Mouse (Mus musculus) T-helper 1 cell (primary cell): ENCODE data around the gene Urb1.

Experiments
- in situ Hi-C: fragments of 300-600 bp; cut with MboI, MseI; formaldehyde crosslinking; loops from one replicate; pipeline ENCODE4 v1.15.1; 2025; ENCODE audit warnings: high pct_unique_total_duplicates

Urb1 gene

GRCm38 (mm10) chr16:90774216-90774615 is 36.0 kb downstream of the Urb1 start:
- in situ Hi-C loops, result no loop called here

GRCm38 (mm10) chr16:90766919-90767454 is 43.2 kb downstream of the Urb1 start:
- in situ Hi-C loops, result no loop called here

GRCm38 (mm10) chr16:90765195-90765877 is 44.9 kb downstream of the Urb1 start:
- in situ Hi-C loops, result no loop called here

- in situ Hi-C loops, result no loop called here
Measured at GRCm38 (mm10) chr16:90760515-90760914, 49.7 kb downstream of the Urb1 start.

GRCm38 (mm10) chr16:90759335-90759734 is 50.9 kb downstream of the Urb1 start:
- in situ Hi-C loops, result loop anchor here (10.0 kb wide), 1 partner anchor 525 kb away; no protein-coding TSS in a partner anchor

GRCm38 (mm10) chr16:90753386-90753941 is 56.7 kb downstream of the Urb1 start:
- in situ Hi-C loops, result loop anchor here (10.0 kb wide), 1 partner anchor 531 kb away; no protein-coding TSS in a partner anchor

GRCm38 (mm10) chr16:90748169-90748568 is 62.0 kb downstream of the Urb1 start:
- in situ Hi-C loops, result loop anchor here (5.0 kb wide), 1 partner anchor 59 kb away; no protein-coding TSS in a partner anchor

GRCm38 (mm10) chr16:90747143-90747542 is 63.1 kb downstream of the Urb1 start:
- in situ Hi-C loops, result loop anchor here (5.0 kb wide), 1 partner anchor 60 kb away; no protein-coding TSS in a partner anchor

GRCm38 (mm10) chr16:90738092-90738956 is 71.9 kb downstream of the Urb1 start, which contains the start of gene Mrap:
TSS of gene Mrap (plus strand) at chr16:90738207.
- in situ Hi-C loops, result loop anchor here (5.0 kb wide), 1 partner anchor 906 kb away; no protein-coding TSS in a partner anchor

GRCm38 (mm10) chr16:90736672-90737270 is 73.4 kb downstream of the Urb1 start:
- in situ Hi-C loops, result loop anchor here (5.0 kb wide), 1 partner anchor 904 kb away; no protein-coding TSS in a partner anchor

GRCm38 (mm10) chr16:90735611-90736010 is 74.6 kb downstream of the Urb1 start:
- in situ Hi-C loops, result loop anchor here (5.0 kb wide), 1 partner anchor 903 kb away; no protein-coding TSS in a partner anchor

GRCm38 (mm10) chr16:90727233-90728115 is 82.7 kb downstream of the Urb1 start, which contains the start of gene Mis18a:
TSS of gene Mis18a (minus strand) at chr16:90727404.
- in situ Hi-C loops, result no loop called here

GRCm38 (mm10) chr16:90726600-90727227 is 83.5 kb downstream of the Urb1 start:
- in situ Hi-C loops, result no loop called here

GRCm38 (mm10) chr16:90724051-90724450 is 86.2 kb downstream of the Urb1 start:
- in situ Hi-C loops, result no loop called here

GRCm38 (mm10) chr16:90710313-90710712 is 99.9 kb downstream of the Urb1 start:
- in situ Hi-C loops, result no loop called here

GRCm38 (mm10) chr16:90709711-90710289 is 100.4 kb downstream of the Urb1 start:
- in situ Hi-C loops, result loop anchor here (5.0 kb wide), 1 partner anchor 327 kb away; no protein-coding TSS in a partner anchor

- in situ Hi-C loops, result loop anchor here (5.0 kb wide), 1 partner anchor 324 kb away; no protein-coding TSS in a partner anchor
Measured at GRCm38 (mm10) chr16:90706279-90706678, 103.9 kb downstream of the Urb1 start.

- in situ Hi-C loops, result no loop called here
Measured at GRCm38 (mm10) chr16:90704161-90704825, 105.9 kb downstream of the Urb1 start.
